Mouse (Mus musculus) thymus, adult 2 months (tissue): ENCODE results near the gene Spryd4.

Source experiments
- CTCF ChIP-seq: fragments of 200-500 bp; IDR thresholded peaks from 2 replicates; pipeline ENCODE4 v1.5.1; 2012; ENCODE audit warnings: mild to moderate bottlenecking, control low read depth, low read length, moderate library complexity, borderline replicate concordance; ENCODE audit not compliant: control insufficient read depth, poor library complexity, insufficient read depth; ENCODE audit errors: extremely low read depth
- POLR2A ChIP-seq: fragments of 200-500 bp; IDR thresholded peaks from 2 replicates; pipeline ENCODE4 v1.6.1; 2012; ENCODE audit warnings: mild to moderate bottlenecking, low read length, control low read depth, moderate library complexity; ENCODE audit not compliant: control insufficient read depth, poor library complexity, insufficient read depth; ENCODE audit errors: extremely low read depth

DNA sequence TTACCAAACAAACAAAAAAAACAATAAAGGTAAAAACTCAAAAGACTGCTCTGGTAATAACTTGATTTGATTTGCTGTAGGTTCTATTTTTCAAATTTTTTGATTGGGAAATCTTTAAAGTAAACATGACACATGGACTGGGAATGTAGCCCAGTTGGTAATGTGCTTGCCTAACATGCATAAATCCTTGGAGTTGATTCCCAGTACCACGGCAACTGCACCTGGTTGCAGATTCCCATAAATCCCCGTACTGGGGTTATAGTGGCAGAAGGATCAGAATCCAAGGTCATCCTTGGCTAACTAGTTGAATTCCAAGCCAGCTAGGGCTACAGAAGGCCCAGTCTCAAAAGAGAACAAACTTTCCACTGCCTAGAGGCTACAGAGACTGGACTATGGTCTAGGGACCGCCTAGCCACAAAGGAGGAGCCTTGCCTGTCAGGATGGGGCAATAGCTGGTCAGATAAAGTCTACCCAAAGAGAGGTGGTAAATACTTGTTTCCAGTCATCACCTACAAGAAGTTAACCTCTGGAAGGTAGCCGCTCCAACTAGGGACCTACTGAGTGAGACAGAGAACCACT, 42.2 kb upstream of the Spryd4 start, which contains the start of gene Apon:
- TF ChIP-seq POLR2A, result no peak
- TF ChIP-seq CTCF, result no peak
